Mouse (Mus musculus): ENCODE results near the gene C2cd5.

Gene C2cd5

GRCm38 (mm10) chr6:143076461-143076860, 23.5 kb downstream of the C2cd5 start:
- DNase-seq (ENCODE audit: inconsistent age in 2 of 2, low spot score in 1 of 2): no peak

- no peak for DNase-seq (ENCODE audit: inconsistent age in 2 of 2, low spot score in 1 of 2)
Measured at GRCm38 (mm10) chr6:143073914-143074313, 26.0 kb downstream of the C2cd5 start.

GRCm38 (mm10) chr6:143073476-143073875, 26.5 kb downstream of the C2cd5 start:
- no peak for DNase-seq (ENCODE audit: inconsistent age in 2 of 2, low spot score in 1 of 2)

- DNase-seq (ENCODE audit: inconsistent age in 2 of 2, low spot score in 1 of 2): peak in 1 of 2 experiments; percentile 62
Measured at GRCm38 (mm10) chr6:143072412-143073014, 27.4 kb downstream of the C2cd5 start.

GRCm38 (mm10) chr6:143070736-143071135, 29.2 kb downstream of the C2cd5 start:
- DNase-seq (ENCODE audit: inconsistent age in 2 of 2, low spot score in 1 of 2): no peak

- DNase-seq (ENCODE audit: inconsistent age in 2 of 2, low spot score in 1 of 2): no peak
Measured at GRCm38 (mm10) chr6:143070019-143070418, 29.9 kb downstream of the C2cd5 start.

- DNase-seq (ENCODE audit: inconsistent age in 2 of 2, low spot score in 1 of 2): no peak
Measured at GRCm38 (mm10) chr6:143069606-143070005, 30.3 kb downstream of the C2cd5 start.

- no peak for DNase-seq (ENCODE audit: inconsistent age in 2 of 2, low spot score in 1 of 2)
Measured at GRCm38 (mm10) chr6:143068181-143068915, 31.6 kb downstream of the C2cd5 start.

GRCm38 (mm10) chr6:143067654-143068053, 32.3 kb downstream of the C2cd5 start:
- no peak for DNase-seq (ENCODE audit: inconsistent age in 2 of 2, low spot score in 1 of 2)

GRCm38 (mm10) chr6:143066859-143067258, 33.1 kb downstream of the C2cd5 start:
- DNase-seq (ENCODE audit: inconsistent age in 2 of 2, low spot score in 1 of 2): no peak

- no peak for DNase-seq (ENCODE audit: inconsistent age in 2 of 2, low spot score in 1 of 2)
Measured at GRCm38 (mm10) chr6:143064047-143064446, 35.9 kb downstream of the C2cd5 start.

- no peak for DNase-seq (ENCODE audit: inconsistent age in 2 of 2, low spot score in 1 of 2)
Measured at GRCm38 (mm10) chr6:143057601-143058000, 42.3 kb downstream of the C2cd5 start.

GRCm38 (mm10) chr6:143051566-143051965, 48.4 kb downstream of the C2cd5 start:
- DNase-seq (ENCODE audit: inconsistent age in 2 of 2, low spot score in 1 of 2): no peak

- DNase-seq (ENCODE audit: inconsistent age in 2 of 2, low spot score in 1 of 2): no peak
Measured at GRCm38 (mm10) chr6:143049791-143050555, 50.0 kb downstream of the C2cd5 start.

GRCm38 (mm10) chr6:143049117-143049516, 50.8 kb downstream of the C2cd5 start:
- no peak for DNase-seq (ENCODE audit: inconsistent age in 2 of 2, low spot score in 1 of 2)

- peak in 1 of 2 experiments; percentile 32 for DNase-seq (ENCODE audit: inconsistent age in 2 of 2, low spot score in 1 of 2)
Measured at GRCm38 (mm10) chr6:143047538-143048258, 52.2 kb downstream of the C2cd5 start.

GRCm38 (mm10) chr6:143041578-143041977, 58.4 kb downstream of the C2cd5 start:
- DNase-seq (ENCODE audit: inconsistent age in 2 of 2, low spot score in 1 of 2): no peak

GRCm38 (mm10) chr6:143035261-143035660, 64.7 kb downstream of the C2cd5 start:
- DNase-seq (ENCODE audit: inconsistent age in 2 of 2, low spot score in 1 of 2): peak in 1 of 2 experiments; percentile 58

GRCm38 (mm10) chr6:143034503-143034902, 65.4 kb downstream of the C2cd5 start:
- no peak for DNase-seq (ENCODE audit: inconsistent age in 2 of 2, low spot score in 1 of 2)

- DNase-seq (ENCODE audit: inconsistent age in 2 of 2, low spot score in 1 of 2): no peak
Measured at GRCm38 (mm10) chr6:143030521-143030920, 69.4 kb downstream of the C2cd5 start.

- no peak for DNase-seq (ENCODE audit: inconsistent age in 2 of 2, low spot score in 1 of 2)
Measured at GRCm38 (mm10) chr6:143027896-143028295, 72.0 kb downstream of the C2cd5 start.
